11 mouse cellular contexts compared by ENCODE assay signal in the genomic region with DNA sequence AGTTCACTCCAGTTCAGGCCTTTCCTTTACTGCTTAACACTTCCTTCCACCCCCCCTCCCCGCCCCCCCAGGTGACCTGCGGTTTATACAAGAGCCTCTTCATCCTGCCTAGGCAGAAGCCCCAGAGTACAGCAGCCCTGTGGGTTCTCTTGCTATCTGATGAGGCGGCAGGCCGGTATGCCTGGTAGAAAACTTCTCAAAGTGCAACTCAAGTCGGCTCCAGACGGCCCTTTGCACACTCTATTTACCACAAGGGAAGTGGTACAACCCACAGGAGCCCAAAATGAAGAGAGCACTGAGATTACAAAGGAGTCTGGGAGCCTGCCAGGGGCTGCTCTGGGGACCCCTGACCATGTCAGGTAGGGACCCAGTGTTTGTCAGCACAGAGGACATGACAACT. TPM values are rescaled to one million over a fixed set of nuclear protein-coding genes. Genes with fewer than 3 reads are reported as not detected.
DNase-seq lines count a peak whose midpoint lies in the region; ATAC-seq and TF ChIP-seq lines count a peak whose summit lies in the region.
"Had no signal": no experiment of that assay in that cellular context is flagged by ENCODE, and none has a peak within 500 bp of the region (broad histone marks: within the 10 kb centered on the region; RNA-seq: fewer than 3 reads in every experiment).

No protein-coding gene starts in this region.

- WGBS in liver, embryonic 13.5 days (ENCODE audit: insufficient replicate concordance), result 38% methylated on average over 6 of the region's 6 CpGs
- WGBS in liver, postnatal 0 days (ENCODE audit: insufficient replicate concordance), result 24% methylated on average over 6 of the region's 6 CpGs
- WGBS in hindbrain, embryonic 12.5 days, result 70% methylated on average over 6 of the region's 6 CpGs

- DNase-seq in liver, embryonic 13.5 days, result no peak
- DNase-seq in liver, postnatal 0 days, result no peak
- peak; percentile 58 for DNase-seq in CH12.LX (ENCODE audit: extremely low read depth)
- DNase-seq in thymus, adult 18-20 months, result peak; percentile 70 to 85
- DNase-seq in kidney, adult 9 months, result no peak
- DNase-seq in yolk sac, embryonic 10.5 days (ENCODE audit: low spot score), result no peak
- DNase-seq in MN1 (ENCODE audit: low spot score), result no peak
- DNase-seq: gastrocnemius, postnatal 25 days; lung, postnatal 4 days had no signal

- dilution Hi-C loops in CH12.LX (cut with MboI; ENCODE audit: extremely low pct_ligation_motif_present, extremely low pct_unique_long_range_greater_than_20kb, low sequenced_read_pairs), result no loop called here

- peaks cover 35% of the 10 kb centered on the region for H3K36me3 ChIP-seq in liver, embryonic 13.5 days
- peaks cover 10% of the 10 kb centered on the region; the same call in 1 of the 2 replicates for H3K36me3 ChIP-seq in liver, postnatal 0 days (replicated peaks; ENCODE audit: insufficient read depth, low read length)
- H3K36me3 ChIP-seq in CH12.LX (replicated peaks in 1 of 2; ENCODE audit: control insufficient read depth in 1 of 2, insufficient read depth in 1 of 2, low read length in 1 of 2), result peaks cover 37 to 77% of the 10 kb centered on the region in 2 experiments
- peaks cover 6% of the 10 kb centered on the region for H3K36me3 ChIP-seq in hindbrain, embryonic 12.5 days

- no peaks in the 10 kb centered on the region for H3K79me2 ChIP-seq in CH12.LX (replicated peaks; ENCODE audit: control insufficient read depth, extremely low read depth, insufficient read depth, poor library complexity, severe bottlenecking)

- no peak overlapping the region for H3K4me2 ChIP-seq in liver, embryonic 13.5 days
- H3K4me2 ChIP-seq in liver, postnatal 0 days (ENCODE audit: low read depth, low read length), result no peak overlapping the region
- no peak overlapping the region for H3K4me2 ChIP-seq in CH12.LX (ENCODE audit: insufficient read depth, low read depth, poor library complexity, severe bottlenecking)
- H3K4me2 ChIP-seq in hindbrain, embryonic 12.5 days (replicated peaks), result no peak overlapping the region

- TF ChIP-seq RAD21 in CH12.LX (IDR thresholded peaks at IDR 0.05; ENCODE audit: low read depth, low read length), result no peak

- TF ChIP-seq CTCF in liver, postnatal 0 days (IDR thresholded peaks at IDR 0.05; ENCODE audit: low read depth), result no peak
- no peak for TF ChIP-seq CTCF in CH12.LX (conservative IDR thresholded peaks at IDR 0.05 in 1 of 2, IDR thresholded peaks at IDR 0.05 in 1 of 2; ENCODE audit: low read depth in 2 of 2, low read length in 2 of 2)

- TF ChIP-seq EP300 in liver, postnatal 0 days (IDR thresholded peaks at IDR 0.05; ENCODE audit: low read depth), result no peak
- no peak for TF ChIP-seq EP300 in CH12.LX (IDR thresholded peaks at IDR 0.05; ENCODE audit: low read length)

- H3K4me1 ChIP-seq in liver, embryonic 13.5 days (replicated peaks), result peaks cover 10% of the 10 kb centered on the region; the same call in 1 of the 2 replicates
- H3K4me1 ChIP-seq in liver, postnatal 0 days (ENCODE audit: insufficient read depth), result no peaks in the 10 kb centered on the region
- H3K4me1 ChIP-seq in CH12.LX (ENCODE audit: control insufficient read depth in 1 of 2, insufficient read depth in 2 of 2), result peaks cover 42 to 77% of the 10 kb centered on the region in 2 experiments
- peaks cover 85% of the 10 kb centered on the region for H3K4me1 ChIP-seq in hindbrain, embryonic 12.5 days

- H3K9ac ChIP-seq in liver, embryonic 13.5 days, result no peak overlapping the region
- no peak overlapping the region for H3K9ac ChIP-seq in liver, postnatal 0 days (replicated peaks)
- no peak overlapping the region for H3K9ac ChIP-seq in CH12.LX (ENCODE audit: insufficient read depth, low read depth)
- H3K9ac ChIP-seq in hindbrain, embryonic 12.5 days, result no peak overlapping the region

- ATAC-seq in liver, embryonic 13.5 days (ENCODE audit: low read depth), result 0 out of 2 replicates have a peak, but pooled peaks have one; percentile 26
- no peak for ATAC-seq in liver, postnatal 0 days
- no peak for ATAC-seq in hindbrain, embryonic 12.5 days (ENCODE audit: low FRiP score)
- ATAC-seq: Patski had no signal

- no peak overlapping the region for H3K4me3 ChIP-seq in liver, embryonic 13.5 days (replicated peaks)
- no peak overlapping the region for H3K4me3 ChIP-seq in liver, postnatal 0 days (ENCODE audit: low read depth, low read length)
- H3K4me3 ChIP-seq in CH12.LX (replicated peaks in 1 of 3; ENCODE audit: low read depth in 2 of 3, low read length in 2 of 3, poor library complexity in 1 of 3), result no peak overlapping the region
- no peak overlapping the region for H3K4me3 ChIP-seq in hindbrain, embryonic 12.5 days

- in situ Hi-C loops in CH12.LX (cut with MboI; ENCODE audit: low pct_ligation_motif_present, low pct_unique_long_range_greater_than_20kb, low sequenced_read_pairs), result no loop called here

- no peaks in the 10 kb centered on the region for H3K9me3 ChIP-seq in liver, embryonic 13.5 days (replicated peaks)
- H3K9me3 ChIP-seq in liver, postnatal 0 days (ENCODE audit: low read length), result no peaks in the 10 kb centered on the region
- H3K9me3 ChIP-seq in CH12.LX (replicated peaks; ENCODE audit: low read length), result no peaks in the 10 kb centered on the region
- H3K9me3 ChIP-seq in hindbrain, embryonic 12.5 days (replicated peaks), result no peaks in the 10 kb centered on the region

- H3K27me3 ChIP-seq in liver, embryonic 13.5 days, result no peaks in the 10 kb centered on the region
- no peaks in the 10 kb centered on the region for H3K27me3 ChIP-seq in liver, postnatal 0 days (ENCODE audit: insufficient read depth, low read length)
- H3K27me3 ChIP-seq in CH12.LX (replicated peaks), result no peaks in the 10 kb centered on the region
- no peaks in the 10 kb centered on the region for H3K27me3 ChIP-seq in hindbrain, embryonic 12.5 days
- H3K27me3 ChIP-seq: Patski had no signal

- H3K27ac ChIP-seq in liver, embryonic 13.5 days, result no peak overlapping the region
- H3K27ac ChIP-seq in liver, postnatal 0 days (ENCODE audit: low read depth), result no peak overlapping the region
- H3K27ac ChIP-seq in CH12.LX (ENCODE audit: insufficient read depth, low read depth), result no peak overlapping the region
- peak overlapping the region; percentile 67; the same call in 1 of the 2 replicates for H3K27ac ChIP-seq in hindbrain, embryonic 12.5 days

- no peak for TF ChIP-seq POLR2A in CH12.LX (IDR thresholded peaks at IDR 0.05; ENCODE audit: low read depth, low read length)

TF ChIP-seq in CH12.LX, 34 proteins besides CTCF, POLR2A, EP300 and RAD21:
- TF ChIP-seq MAZ (IDR thresholded peaks at IDR 0.05; ENCODE audit: low read depth, low read length) (0 out of 2 replicates have a peak, but pooled peaks have one; percentile 39), BHLHE40 (IDR thresholded peaks at IDR 0.05; ENCODE audit: low read depth, low read length) (no peak), CHD2 (IDR thresholded peaks at IDR 0.05; ENCODE audit: low read length) (no peak), IRF4 (IDR thresholded peaks at IDR 0.05; ENCODE audit: low read depth, low read length) (0 out of 2 replicates have a peak, but pooled peaks have one; percentile 7)

RNA-seq across cellular contexts. Expression of a gene that starts 54.5 kb away (rescaled TPM):
- 1.5 and 1.8 TPM in 2 replicates for polyA plus RNA-seq in liver, embryonic 13.5 days (2015; fragmentation: Nextera tagmentation; extraction: Ambion mirVana)
- polyA plus RNA-seq in liver, postnatal 0 days (2015; fragmentation: Nextera tagmentation; extraction: Ambion mirVana), result 4.5 and 4.6 TPM in 2 replicates
- total RNA-seq in CH12.LX (2012; rRNA removed), result 0.13 and 0.34 TPM in 2 replicates
- total RNA-seq in CH12.LX (2014; rRNA removed), result 1.3 TPM in 1 of 2 replicates, not detected in the other
- 0.80 and 0.90 TPM in 2 replicates for polyA plus RNA-seq in CH12.LX (2012; ENCODE audit: insufficient read length, low read depth)
- 0.53 and 0.56 TPM in 2 replicates for polyA plus RNA-seq in hindbrain, embryonic 12.5 days (2016; fragmentation: Nextera tagmentation; extraction: Ambion mirVana)

Comparison
In these comparisons a context has a peak if more than half of its experiments do, and no peak if none do; other contexts are left out.
1. DNase-seq: peak in CH12.LX (single experiment) and thymus, adult 18-20 months (2 of 2); none in liver, embryonic 13.5 days (single experiment), liver, postnatal 0 days (single experiment), kidney, adult 9 months (single experiment), yolk sac, embryonic 10.5 days (single experiment) and MN1 (single experiment).